Mouse (Mus musculus): Measurements from ENCODE around the gene Rnft2. TPM values are rescaled to one million over a fixed set of nuclear protein-coding genes. Genes with fewer than 3 reads are reported as not detected.

Gene Rnft2
- polyA plus RNA-seq, 1 experiment: 2.0 TPM

DNA sequence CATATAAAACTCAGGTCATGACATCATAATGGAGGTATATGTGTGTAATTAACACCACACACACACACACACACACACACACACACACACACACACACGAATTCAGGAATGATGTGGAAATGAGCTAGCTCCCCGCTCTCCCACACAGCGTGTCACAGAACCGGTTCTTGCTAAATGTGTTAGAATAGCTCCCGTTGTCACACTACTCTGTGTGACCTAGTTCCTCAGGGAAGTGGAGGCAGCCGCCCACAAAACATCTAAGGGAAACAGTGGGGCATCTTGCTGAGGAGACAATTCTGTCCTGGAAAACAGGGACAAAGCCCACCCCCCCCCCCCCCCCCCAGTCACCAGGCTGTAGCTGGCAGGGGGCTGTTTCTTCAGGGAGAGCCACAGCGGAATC lies 31.4 kb upstream of the Rnft2 start:
- Histone ChIP-seq H3K27ac (ENCODE audit: control insufficient read depth, insufficient read depth, low read length) (no peak overlapping the region), H3K4me3 (ENCODE audit: control insufficient read depth, insufficient read depth, low read length) (no peak overlapping the region), H3K36me3 (ENCODE audit: control insufficient read depth, insufficient read depth, low read length) (no peaks in the 10 kb centered on the region), H3K4me1 (replicated peaks; ENCODE audit: control insufficient read depth, insufficient read depth, low read length) (peaks cover 12% of the 10 kb centered on the region), H3K27me3 (ENCODE audit: control insufficient read depth, insufficient read depth, low read length) (no peaks in the 10 kb centered on the region; the same call in 1 of the 2 replicates)
- no peak for DNase-seq
- WGBS: 92% methylated on average over 7 of the region's 7 CpGs
- TF ChIP-seq CTCF (IDR thresholded peaks at IDR 0.05; ENCODE audit: borderline replicate concordance, control insufficient read depth, extremely low read depth, insufficient read depth, low read length, poor library complexity) (no peak), POLR2A (IDR thresholded peaks at IDR 0.05; ENCODE audit: control insufficient read depth, extremely low read depth, insufficient read depth, low read length, poor library complexity) (no peak)

DNA sequence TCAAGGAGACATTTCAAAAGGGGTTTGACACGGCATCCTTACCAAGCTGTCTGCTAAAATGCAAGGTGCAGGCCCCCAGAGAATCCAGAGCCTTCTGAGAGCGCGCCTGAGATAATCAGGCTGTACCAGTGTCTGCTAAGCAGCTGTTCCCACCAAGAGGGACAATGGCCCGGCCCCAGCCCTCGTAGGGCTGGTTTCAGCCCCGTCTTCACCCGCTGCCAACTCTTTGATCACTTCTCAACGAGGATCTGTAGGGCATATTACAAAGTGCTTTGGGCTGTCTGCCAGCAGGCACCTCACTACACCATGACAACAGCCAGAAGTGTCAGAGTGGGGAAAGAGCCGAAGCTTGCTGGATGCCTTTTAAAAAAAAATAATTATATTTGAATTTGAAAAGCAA lies 29.6 kb upstream of the Rnft2 start:
- 30% methylated on average over 9 of the region's 9 CpGs for WGBS
- Histone ChIP-seq H3K4me3 (ENCODE audit: control insufficient read depth, insufficient read depth, low read length) (no peak overlapping the region), H3K36me3 (ENCODE audit: control insufficient read depth, insufficient read depth, low read length) (no peaks in the 10 kb centered on the region), H3K27ac (ENCODE audit: control insufficient read depth, insufficient read depth, low read length) (no peak overlapping the region), H3K27me3 (ENCODE audit: control insufficient read depth, insufficient read depth, low read length) (no peaks in the 10 kb centered on the region; the same call in 1 of the 2 replicates), H3K4me1 (replicated peaks; ENCODE audit: control insufficient read depth, insufficient read depth, low read length) (peaks cover 15% of the 10 kb centered on the region)
- DNase-seq: no peak
- TF ChIP-seq CTCF (IDR thresholded peaks at IDR 0.05; ENCODE audit: borderline replicate concordance, control insufficient read depth, extremely low read depth, insufficient read depth, low read length, poor library complexity) (no peak), POLR2A (IDR thresholded peaks at IDR 0.05; ENCODE audit: control insufficient read depth, extremely low read depth, insufficient read depth, low read length, poor library complexity) (no peak)

DNA sequence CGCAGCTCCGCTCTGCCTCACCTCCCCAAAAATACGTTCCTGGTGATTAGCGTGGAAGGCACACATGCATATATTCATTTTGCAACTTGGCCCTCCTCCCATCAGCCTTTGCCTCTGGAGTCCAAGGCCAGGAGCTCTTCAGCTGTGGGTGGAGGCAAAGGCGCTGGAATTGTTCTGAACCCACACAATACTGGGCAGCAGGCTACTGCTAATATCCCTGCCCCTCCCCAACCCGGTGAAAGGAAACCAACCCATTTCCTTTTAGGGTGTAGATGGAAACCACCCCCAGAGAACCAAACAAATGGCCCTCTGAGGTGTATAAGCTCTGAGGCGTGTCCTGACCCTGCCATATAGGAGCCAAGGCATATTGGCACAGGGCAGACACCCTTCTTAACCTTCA lies 28.5 kb upstream of the Rnft2 start:
- DNase-seq: no peak
- H3K27me3 ChIP-seq (ENCODE audit: control insufficient read depth, insufficient read depth, low read length): no peaks in the 10 kb centered on the region; the same call in 1 of the 2 replicates
- H3K4me1 ChIP-seq (replicated peaks; ENCODE audit: control insufficient read depth, insufficient read depth, low read length): peaks cover 15% of the 10 kb centered on the region
- H3K4me3 ChIP-seq (ENCODE audit: control insufficient read depth, insufficient read depth, low read length): no peak overlapping the region
- no peak for TF ChIP-seq CTCF (IDR thresholded peaks at IDR 0.05; ENCODE audit: borderline replicate concordance, control insufficient read depth, extremely low read depth, insufficient read depth, low read length, poor library complexity)
- no peak for TF ChIP-seq POLR2A (IDR thresholded peaks at IDR 0.05; ENCODE audit: control insufficient read depth, extremely low read depth, insufficient read depth, low read length, poor library complexity)
- no peaks in the 10 kb centered on the region for H3K36me3 ChIP-seq (ENCODE audit: control insufficient read depth, insufficient read depth, low read length)
- no peak overlapping the region for H3K27ac ChIP-seq (ENCODE audit: control insufficient read depth, insufficient read depth, low read length)
- WGBS: 40% methylated on average over 7 of the region's 7 CpGs

DNA sequence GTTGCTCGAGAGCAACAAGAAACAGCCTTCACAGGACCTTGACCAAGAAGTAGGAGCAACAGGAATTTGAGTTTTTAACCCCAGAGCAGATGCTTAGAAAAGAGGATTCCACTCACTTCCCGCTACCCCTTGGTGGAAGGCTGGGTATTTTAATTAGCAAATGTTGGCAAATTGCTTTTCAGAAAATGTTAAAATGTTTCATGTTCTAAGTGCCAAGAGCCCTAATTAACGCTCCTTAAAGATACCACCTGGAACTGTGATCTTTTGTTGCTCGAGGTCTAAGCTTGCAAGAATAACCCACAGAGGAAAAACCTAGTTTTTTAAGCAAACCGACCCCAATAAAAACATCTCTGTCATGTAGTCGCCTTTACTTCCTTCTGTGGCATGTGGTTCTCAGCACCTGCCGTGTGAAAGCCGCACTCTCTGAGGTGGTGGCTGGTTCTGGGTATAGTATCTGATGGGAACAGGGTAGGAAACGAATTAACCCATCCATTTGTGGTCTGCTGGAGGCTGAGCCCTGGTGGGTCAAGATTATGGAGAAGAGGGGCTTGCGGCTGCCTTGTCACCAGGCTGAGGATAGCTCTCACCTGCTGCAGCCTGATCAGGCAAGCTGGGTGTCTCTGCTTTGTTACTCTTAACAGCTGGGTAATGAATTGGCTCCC lies 26.7 kb upstream of the Rnft2 start:
- H3K36me3 ChIP-seq (ENCODE audit: control insufficient read depth, insufficient read depth, low read length): no peaks in the 10 kb centered on the region
- H3K27ac ChIP-seq (ENCODE audit: control insufficient read depth, insufficient read depth, low read length): no peak overlapping the region
- WGBS: 5% methylated on average over 10 of the region's 10 CpGs
- no peaks in the 10 kb centered on the region; the same call in 1 of the 2 replicates for H3K27me3 ChIP-seq (ENCODE audit: control insufficient read depth, insufficient read depth, low read length)
- TF ChIP-seq POLR2A (IDR thresholded peaks at IDR 0.05; ENCODE audit: control insufficient read depth, extremely low read depth, insufficient read depth, low read length, poor library complexity) (no peak), CTCF (IDR thresholded peaks at IDR 0.05; ENCODE audit: borderline replicate concordance, control insufficient read depth, extremely low read depth, insufficient read depth, low read length, poor library complexity) (no peak)
- DNase-seq: peak; percentile 47
- no peak overlapping the region for H3K4me3 ChIP-seq (ENCODE audit: control insufficient read depth, insufficient read depth, low read length)
- peaks cover 15% of the 10 kb centered on the region for H3K4me1 ChIP-seq (replicated peaks; ENCODE audit: control insufficient read depth, insufficient read depth, low read length)

DNA sequence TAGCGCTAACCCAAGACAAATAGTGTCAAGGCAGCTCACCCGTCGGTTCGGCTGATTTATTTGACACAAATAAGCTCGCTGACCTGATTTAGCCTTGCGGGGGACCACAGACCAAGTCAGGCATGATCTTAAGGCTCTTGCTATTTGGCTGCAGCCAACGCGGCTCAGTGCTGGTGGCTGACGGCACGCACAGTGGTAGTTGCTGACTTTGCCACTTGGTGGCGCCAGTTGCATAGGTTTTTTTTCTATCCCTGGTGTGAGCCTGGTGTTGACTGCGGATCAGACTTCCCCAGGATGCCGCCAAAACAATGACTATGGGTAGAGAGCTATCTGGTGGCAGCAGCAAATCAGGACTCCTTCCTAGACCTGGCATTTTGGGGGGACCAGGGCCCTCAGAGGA lies 24.1 kb upstream of the Rnft2 start:
- no peak overlapping the region for H3K4me3 ChIP-seq (ENCODE audit: control insufficient read depth, insufficient read depth, low read length)
- H3K36me3 ChIP-seq (ENCODE audit: control insufficient read depth, insufficient read depth, low read length): no peaks in the 10 kb centered on the region
- peak; percentile 79 for DNase-seq
- H3K27ac ChIP-seq (ENCODE audit: control insufficient read depth, insufficient read depth, low read length): no peak overlapping the region
- 4% methylated on average over 13 of the region's 13 CpGs for WGBS
- H3K27me3 ChIP-seq (ENCODE audit: control insufficient read depth, insufficient read depth, low read length): no peaks in the 10 kb centered on the region; the same call in 1 of the 2 replicates
- no peak for TF ChIP-seq POLR2A (IDR thresholded peaks at IDR 0.05; ENCODE audit: control insufficient read depth, extremely low read depth, insufficient read depth, low read length, poor library complexity)
- TF ChIP-seq CTCF (IDR thresholded peaks at IDR 0.05; ENCODE audit: borderline replicate concordance, control insufficient read depth, extremely low read depth, insufficient read depth, low read length, poor library complexity): peak; percentile 81; the same call in 1 of the 2 replicates
- H3K4me1 ChIP-seq (replicated peaks; ENCODE audit: control insufficient read depth, insufficient read depth, low read length): peaks cover 15% of the 10 kb centered on the region

DNA sequence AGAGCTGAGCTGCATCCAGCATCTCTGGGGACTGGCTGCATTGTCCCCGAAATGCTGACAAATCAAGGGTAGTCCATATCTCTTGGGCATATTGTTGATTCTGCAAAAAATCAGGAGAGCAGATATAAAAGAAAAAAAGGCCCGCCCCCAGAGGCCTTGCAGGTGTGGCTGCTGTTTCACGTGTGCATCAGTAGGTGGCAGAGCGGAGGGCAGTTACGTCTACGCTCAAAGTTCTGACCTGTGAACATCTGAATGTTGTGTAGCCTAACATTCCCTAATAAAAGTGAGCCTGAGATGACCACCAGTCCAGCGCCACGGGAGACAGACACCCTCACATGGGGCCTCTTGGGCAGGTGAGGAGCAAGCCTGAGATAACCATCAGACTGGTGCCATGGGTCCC lies 21.4 kb upstream of the Rnft2 start:
- 39% methylated on average over 8 of the region's 8 CpGs for WGBS
- Histone ChIP-seq H3K27me3 (ENCODE audit: control insufficient read depth, insufficient read depth, low read length) (no peaks in the 10 kb centered on the region), H3K27ac (ENCODE audit: control insufficient read depth, insufficient read depth, low read length) (no peak overlapping the region), H3K4me1 (replicated peaks; ENCODE audit: control insufficient read depth, insufficient read depth, low read length) (peaks cover 3% of the 10 kb centered on the region), H3K4me3 (ENCODE audit: control insufficient read depth, insufficient read depth, low read length) (no peak overlapping the region), H3K36me3 (ENCODE audit: control insufficient read depth, insufficient read depth, low read length) (no peaks in the 10 kb centered on the region; the same call in 1 of the 2 replicates)
- DNase-seq: peak; percentile 37
- TF ChIP-seq CTCF (IDR thresholded peaks at IDR 0.05; ENCODE audit: borderline replicate concordance, control insufficient read depth, extremely low read depth, insufficient read depth, low read length, poor library complexity) (peak; percentile 57; the same call in 1 of the 2 replicates), POLR2A (IDR thresholded peaks at IDR 0.05; ENCODE audit: control insufficient read depth, extremely low read depth, insufficient read depth, low read length, poor library complexity) (no peak)
